Mouse (Mus musculus) adrenal gland, postnatal 14 days (tissue): Measurements from ENCODE around the gene Abcd3. TPM values are rescaled to one million over a fixed set of nuclear protein-coding genes. Genes with fewer than 3 reads are reported as not detected.
"Not testable (repeated sequence)": the region's sequence is repeated elsewhere in the genome, so short reads cannot be mapped to it uniquely, and the experiment has no call there.

Experiments used
- DNase-seq: peaks from one replicate; pipeline ENCODE4 v3.0.0; 2021; ENCODE audit warnings: mixed read lengths
- total RNA-seq: library from RNA; stranded (reverse); gene quantifications from 2 replicates; pipeline ENCODE4 v1.2.3, GENCODE M21; 2021

Abcd3 gene
- total RNA-seq, 1 experiment from 2014 or later = 169 TPM

DNA sequence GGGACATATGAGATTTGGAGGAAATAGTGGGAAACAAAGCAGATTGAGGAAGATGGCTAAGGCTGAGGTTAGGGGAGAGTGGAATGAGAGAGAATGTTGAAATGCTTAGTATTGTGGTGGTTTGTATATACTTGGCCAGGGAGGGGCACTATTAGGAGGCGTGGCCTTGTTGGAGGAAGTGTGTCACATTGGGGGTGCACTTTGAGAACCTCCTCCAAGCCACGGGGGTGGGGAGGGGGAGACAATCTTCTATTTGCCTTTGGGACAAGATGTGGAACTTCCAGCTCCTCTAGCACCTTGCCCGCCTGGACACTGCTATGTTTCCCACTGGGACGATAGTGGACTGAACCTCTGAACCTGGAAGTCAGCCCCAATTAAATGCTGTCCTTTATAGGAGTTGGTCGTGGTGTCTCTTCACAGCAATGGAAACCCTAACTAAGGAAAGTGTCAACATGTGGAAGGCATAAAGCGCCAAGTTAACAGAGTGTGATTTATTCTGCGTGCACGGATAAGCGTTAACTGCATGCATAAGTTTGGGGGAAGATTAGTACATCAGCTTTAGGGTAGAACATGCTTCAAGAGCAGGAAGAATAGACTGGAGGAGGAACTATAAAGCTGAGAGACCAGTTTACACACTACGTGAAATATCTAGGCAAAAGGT is 3.8 kb upstream of the Abcd3 start:
- DNase-seq = no peak

DNA sequence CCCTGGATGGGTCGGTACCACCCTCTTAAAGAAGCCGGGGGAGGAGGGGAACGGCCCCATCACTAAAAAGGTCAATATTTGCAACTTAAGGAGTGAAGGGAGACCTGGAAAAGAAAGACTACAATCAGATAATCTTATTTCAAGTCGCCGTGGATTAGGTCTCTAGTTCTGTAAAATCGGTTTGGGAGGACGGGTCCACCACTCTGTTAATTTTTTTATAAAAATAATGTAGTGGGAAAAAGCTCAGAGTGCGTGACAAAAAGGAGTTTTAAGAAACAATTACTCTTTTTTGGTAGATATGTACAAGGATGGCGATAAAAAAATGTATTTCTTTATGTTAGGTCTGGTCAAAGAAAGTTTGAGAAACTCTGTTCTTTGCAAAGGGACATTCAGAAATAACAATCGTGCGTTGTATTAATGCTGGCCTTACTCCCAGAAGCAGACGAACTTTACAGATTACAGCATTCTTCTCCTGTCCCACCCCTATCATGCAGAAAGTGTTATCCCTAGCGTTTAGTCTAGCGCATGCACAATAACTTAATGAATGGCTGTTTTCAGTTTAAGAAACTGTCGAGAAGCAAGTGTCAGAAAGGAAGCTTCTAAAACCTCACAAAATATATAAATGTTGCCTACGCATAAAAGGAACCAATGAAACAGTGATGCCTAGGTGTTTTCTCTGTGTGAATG is 590 bp upstream of the Abcd3 start:
- DNase-seq = no peak

GRCm38 (mm10) chr3:121814413-121814864 is 663 bp downstream of the Abcd3 start:
- no peak for DNase-seq

GRCm38 (mm10) chr3:121813834-121814233 is 1.3 kb downstream of the Abcd3 start:
- no peak for DNase-seq

DNA sequence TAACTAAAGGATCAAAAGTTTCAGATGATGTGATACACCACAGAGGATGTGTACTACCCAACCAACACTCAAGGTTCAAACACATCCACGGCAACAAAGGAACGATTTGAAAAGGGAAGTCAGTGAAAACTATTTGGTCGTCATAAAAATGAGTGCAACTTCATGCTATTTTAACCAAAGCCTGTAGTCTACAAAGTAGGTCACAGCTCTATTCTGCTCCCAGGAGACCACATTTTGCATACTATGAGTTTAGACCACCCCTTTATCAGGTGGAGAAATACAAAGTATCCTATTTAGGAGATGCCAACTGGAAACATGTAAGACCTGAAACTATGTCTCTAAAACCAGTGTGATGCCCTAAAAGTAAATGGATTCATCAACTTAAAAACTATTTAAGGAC is 6.9 kb downstream of the Abcd3 start:
- no peak for DNase-seq

DNA sequence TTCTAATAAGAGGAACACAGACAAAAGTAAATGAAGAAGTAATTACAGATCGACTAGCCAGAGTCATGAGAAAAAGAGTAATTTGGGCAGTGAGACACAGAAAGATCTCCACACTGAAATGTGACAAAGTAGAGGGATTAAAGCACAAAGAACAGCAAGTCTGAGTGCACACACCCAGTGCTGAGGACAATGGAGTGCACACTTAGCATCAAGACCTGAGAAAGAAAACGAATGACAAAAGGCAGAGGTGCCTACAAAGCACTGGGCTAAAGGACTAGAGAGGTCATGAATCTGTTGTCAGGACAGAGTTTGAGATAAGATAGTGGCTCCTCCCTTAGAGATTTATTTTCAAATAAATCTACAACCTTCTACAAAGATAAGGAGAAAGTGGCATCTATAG is 20.9 kb downstream of the Abcd3 start:
- DNase-seq = no peak

GRCm38 (mm10) chr3:121792246-121792645 is 22.9 kb downstream of the Abcd3 start:
- DNase-seq = no peak

GRCm38 (mm10) chr3:121790442-121790841 is 24.7 kb downstream of the Abcd3 start:
- DNase-seq = no peak

- no peak for DNase-seq
Measured at GRCm38 (mm10) chr3:121789790-121790189, 25.3 kb downstream of the Abcd3 start.

DNA sequence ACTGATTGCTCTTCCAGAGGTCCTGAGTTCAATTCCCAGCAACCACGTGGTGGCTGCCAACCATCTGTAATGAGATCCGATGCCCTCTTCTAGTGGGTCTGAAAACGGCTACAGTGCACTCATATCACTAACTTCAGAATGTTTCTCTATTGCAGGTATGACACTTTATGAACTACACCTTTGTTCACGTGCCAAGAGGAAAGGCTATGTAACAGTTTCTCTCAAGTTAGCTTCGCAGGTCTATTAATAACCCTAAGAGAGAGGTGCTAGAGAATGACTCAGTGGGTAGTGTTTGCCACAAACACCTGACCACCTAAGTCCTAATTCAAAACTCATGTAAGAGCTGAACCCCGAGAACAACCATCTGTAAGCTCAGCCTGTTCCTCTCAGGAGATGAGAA is 32.1 kb downstream of the Abcd3 start:
- no peak for DNase-seq

GRCm38 (mm10) chr3:121777943-121778342 is 37.2 kb downstream of the Abcd3 start:
- DNase-seq = peak; percentile 68

- DNase-seq = not testable (repeated sequence)
Measured at GRCm38 (mm10) chr3:121773336-121773735, 41.8 kb downstream of the Abcd3 start.

GRCm38 (mm10) chr3:121768770-121769169 is 46.3 kb downstream of the Abcd3 start:
- no peak for DNase-seq

DNA sequence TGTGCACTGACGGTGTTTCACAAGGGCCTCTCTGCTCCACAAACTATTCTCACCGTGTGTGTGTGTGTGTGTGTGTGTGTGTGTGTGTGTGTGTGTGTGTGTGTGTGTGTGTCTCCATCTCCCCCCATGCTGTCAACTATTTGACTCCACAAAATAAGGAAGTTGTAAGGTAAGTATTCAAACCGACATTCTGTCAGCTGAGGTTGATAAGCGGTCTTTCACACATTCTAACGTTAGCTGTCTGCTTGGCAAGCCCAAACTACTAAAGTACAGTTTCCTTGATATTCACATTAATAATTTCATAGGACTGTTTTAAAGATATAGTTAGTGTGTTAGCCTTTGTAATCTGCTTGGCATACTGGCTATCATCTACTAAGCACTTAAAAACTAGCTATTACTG is 48.3 kb downstream of the Abcd3 start:
- DNase-seq = no peak

- DNase-seq = no peak
Measured at GRCm38 (mm10) chr3:121766048-121766447, 49.1 kb downstream of the Abcd3 start.

GRCm38 (mm10) chr3:121762056-121762852 is 52.8 kb downstream of the Abcd3 start:
- peak; percentile 36 for DNase-seq

- no peak for DNase-seq
Measured at GRCm38 (mm10) chr3:121758373-121758772, 56.7 kb downstream of the Abcd3 start.

DNA sequence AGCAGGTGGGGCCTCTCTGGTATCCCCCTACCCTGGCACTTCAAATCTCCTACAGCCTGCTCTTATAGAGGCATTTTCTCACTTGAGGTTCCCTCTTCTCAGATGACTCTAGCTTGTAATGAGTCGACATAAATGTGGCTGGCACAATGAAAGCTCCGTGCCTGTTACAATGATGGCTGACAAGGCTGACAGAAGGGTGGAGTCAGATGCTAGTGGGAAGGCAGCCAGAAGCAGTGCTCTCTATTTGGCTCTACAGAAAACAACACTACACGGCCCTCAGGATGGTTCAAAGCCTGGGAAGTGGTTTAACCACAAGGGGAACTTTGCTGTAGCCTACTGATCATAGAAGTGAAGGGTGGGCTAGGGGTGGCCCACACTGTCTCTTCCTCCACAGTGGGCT is 60.0 kb downstream of the Abcd3 start:
- DNase-seq = no peak

- not testable (repeated sequence) for DNase-seq
Measured at GRCm38 (mm10) chr3:121754319-121755090, 60.6 kb downstream of the Abcd3 start.

GRCm38 (mm10) chr3:121741186-121741848 is 73.8 kb downstream of the Abcd3 start:
- DNase-seq = not testable (repeated sequence)

- no peak for DNase-seq
Measured at GRCm38 (mm10) chr3:121739489-121740213, 75.5 kb downstream of the Abcd3 start.
